Mouse (Mus musculus) olfactory bulb, adult 2 months (tissue): ENCODE data around the gene Sdcbp2. TPM values are rescaled to one million over a fixed set of nuclear protein-coding genes. Genes with fewer than 3 reads are reported as not detected.

Source experiments
- H3K27ac ChIP-seq: fragments of 200-500 bp; 2 replicates; pipeline ENCODE4 v1.5.1; 2012; ENCODE audit warnings: low read depth, low read length; ENCODE audit not compliant: insufficient read depth
- H3K4me1 ChIP-seq: fragments of 200-500 bp; 2 replicates; pipeline ENCODE4 v1.6.1; 2012; ENCODE audit warnings: low read length; ENCODE audit not compliant: control insufficient read depth, insufficient read depth
- H3K4me3 ChIP-seq: fragments of 200-500 bp; 2 replicates; pipeline ENCODE4 v1.5.1; 2012; ENCODE audit warnings: mild to moderate bottlenecking, low read depth, low read length, moderate library complexity; ENCODE audit not compliant: insufficient read depth
- CTCF ChIP-seq: fragments of 200-500 bp; IDR thresholded peaks from 2 replicates; pipeline ENCODE4 v1.5.1; 2012; ENCODE audit warnings: low read depth, mild to moderate bottlenecking, low read length, moderate library complexity; ENCODE audit not compliant: insufficient read depth
- POLR2A ChIP-seq: fragments of 200-500 bp; IDR thresholded peaks from 2 replicates; pipeline ENCODE4 v1.6.1; 2012; ENCODE audit warnings: mild to moderate bottlenecking, low read depth, low read length, moderate library complexity; ENCODE audit not compliant: insufficient read depth
- WGBS: fragments of 180-500 bp; shearing (Covaris S2); methylation state at CpG from one replicate; pipeline ENCODE4 v1.1.7; 2018; 5-methylcytosine and 5-hydroxymethylcytosine counted together
- polyA plus RNA-seq: library from polyadenylated mRNA; stranded (reverse); fragments of >200 nt; gene quantifications from 2 replicates; pipeline ENCODE4 v1.2.4, GENCODE M21; 2012; ENCODE audit warnings: low replicate concordance; ENCODE audit not compliant: missing spikeins, insufficient read depth, insufficient read length

The Sdcbp2 gene
- polyA plus RNA-seq, 1 experiment, result not detected

DNA sequence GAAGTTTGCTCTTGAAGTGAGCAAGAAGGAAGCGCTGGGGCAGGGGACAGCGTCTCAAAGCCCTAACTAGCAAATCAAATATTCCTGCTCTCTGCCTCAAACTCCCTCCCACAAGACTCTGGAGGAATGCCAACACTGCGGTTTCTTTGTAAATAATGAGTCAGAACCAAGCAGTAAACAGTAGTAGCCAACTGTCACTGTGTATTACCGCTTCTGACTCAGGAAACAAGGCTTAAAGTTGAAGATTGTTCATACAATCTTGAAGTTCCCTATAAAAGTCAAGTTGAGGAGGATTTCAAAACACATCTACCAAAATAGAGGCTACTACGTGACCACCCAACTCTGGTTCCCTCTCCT is 35.8 kb upstream of the Sdcbp2 start:
- H3K27ac ChIP-seq, result no peak overlapping the region
- WGBS, result 10% methylated on average over 5 of the region's 5 CpGs
- H3K4me3 ChIP-seq, result no peak overlapping the region
- H3K4me1 ChIP-seq, result peaks cover 7% of the 10 kb centered on the region
- TF ChIP-seq POLR2A (no peak), CTCF (no peak)

GRCm38 (mm10) chr2:151538646-151539045 is 33.8 kb upstream of the Sdcbp2 start:
- H3K4me3 ChIP-seq, result no peak overlapping the region
- peaks cover 7% of the 10 kb centered on the region for H3K4me1 ChIP-seq
- no peak for TF ChIP-seq POLR2A
- TF ChIP-seq CTCF, result no peak
- 47% methylated on average over 4 of the region's 4 CpGs for WGBS
- no peak overlapping the region for H3K27ac ChIP-seq

DNA sequence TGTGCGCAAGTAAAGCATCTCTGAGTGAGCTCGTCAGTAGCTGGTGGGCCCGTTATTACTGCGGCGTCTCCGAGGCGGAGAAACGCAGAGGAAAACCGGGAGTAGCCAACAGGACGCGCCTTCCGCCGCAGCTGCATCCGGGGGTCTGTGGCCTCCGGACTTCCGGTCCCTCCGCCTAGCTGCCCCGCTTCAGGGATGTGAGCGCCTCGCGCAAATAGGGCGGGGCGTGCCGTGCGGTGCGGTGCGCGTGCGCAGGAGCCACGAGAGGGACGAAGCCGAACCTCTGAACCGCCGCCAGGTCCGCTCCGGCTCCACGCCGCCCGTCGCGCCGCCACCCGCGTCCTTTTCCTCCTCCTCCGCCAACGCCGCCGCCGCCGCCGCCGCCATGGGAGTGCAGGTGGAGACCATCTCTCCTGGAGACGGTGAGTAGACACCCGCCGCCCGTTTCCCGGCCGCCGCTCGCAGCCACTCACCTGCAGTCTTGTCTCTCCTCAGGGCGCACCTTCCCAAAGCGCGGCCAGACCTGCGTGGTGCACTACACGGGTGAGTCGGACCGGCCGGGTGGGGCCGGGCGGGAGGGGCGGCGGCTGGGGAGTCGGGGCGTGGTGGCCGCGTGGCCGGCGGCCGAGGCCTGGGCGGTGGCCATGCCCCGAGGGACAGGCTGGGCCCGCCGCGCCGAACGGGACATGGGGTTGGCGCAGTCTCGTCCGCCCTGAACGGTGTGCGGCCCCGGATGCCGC is 29.9 kb upstream of the Sdcbp2 start, which contains the start of gene Fkbp1a:
Gene Fkbp1a, plus strand, starts transcription at position 161 of the 740 bp plus-strand sequence.
- H3K27ac ChIP-seq, result peak within 1 kb of the TSS; percentile 83
- TF ChIP-seq POLR2A, result peak; percentile 89
- no peak for TF ChIP-seq CTCF
- WGBS, result 0% methylated on average over 78 of the region's 93 CpGs
- H3K4me1 ChIP-seq, result peaks cover 26% of the 10 kb centered on the region
- H3K4me3 ChIP-seq, result peak within 1 kb of the TSS; percentile 87

GRCm38 (mm10) chr2:151543063-151543895 is 29.1 kb upstream of the Sdcbp2 start:
- peak overlapping the region; percentile 83 for H3K27ac ChIP-seq
- under 1% methylated on average over 21 of the region's 21 CpGs for WGBS
- peak overlapping the region; percentile 87 for H3K4me3 ChIP-seq
- TF ChIP-seq CTCF (no peak), POLR2A (no peak)
- H3K4me1 ChIP-seq, result peaks cover 28% of the 10 kb centered on the region

- WGBS, result 16% methylated on average over 6 of the region's 6 CpGs
- TF ChIP-seq CTCF (no peak), POLR2A (no peak)
- Histone ChIP-seq H3K27ac (peak overlapping the region; percentile 73; the same call in 1 of the 2 replicates), H3K4me1 (peaks cover 32% of the 10 kb centered on the region), H3K4me3 (peak overlapping the region; percentile 41; the same call in 1 of the 2 replicates)
These were observed 27.7 kb upstream of the Sdcbp2 start for GRCm38 (mm10) chr2:151544673-151545072.

- WGBS, result 66% methylated on average over 4 of the region's 4 CpGs
- no peak overlapping the region for H3K4me3 ChIP-seq
- no peak overlapping the region for H3K27ac ChIP-seq
- no peak for TF ChIP-seq POLR2A
- H3K4me1 ChIP-seq, result peaks cover 40% of the 10 kb centered on the region
These were observed 25.9 kb upstream of the Sdcbp2 start for GRCm38 (mm10) chr2:151546571-151546970.

DNA sequence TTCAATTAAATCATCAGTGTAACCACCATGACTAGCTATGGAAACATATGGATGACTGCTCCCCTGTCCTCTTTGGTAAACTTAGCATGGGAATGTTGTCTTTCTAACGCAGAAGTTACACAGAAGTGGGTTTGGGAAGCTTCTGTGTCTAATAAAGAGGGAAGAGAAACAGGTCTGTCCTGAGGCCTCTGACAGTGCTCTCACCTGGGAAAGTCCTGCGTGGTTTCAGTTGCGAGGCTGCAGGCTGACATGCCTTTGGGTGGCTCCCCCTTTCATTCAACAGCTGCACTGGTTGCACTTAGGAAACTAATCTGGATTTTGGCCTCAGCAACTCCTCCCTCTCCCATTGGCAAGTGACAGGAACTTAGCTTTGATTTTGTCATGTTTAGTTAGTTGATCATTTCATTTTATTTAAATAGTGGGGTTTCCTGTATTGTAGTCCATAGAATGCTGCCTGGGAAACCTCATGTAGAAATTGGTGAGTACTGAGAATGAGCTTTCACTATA is 22.8 kb upstream of the Sdcbp2 start:
- H3K4me1 ChIP-seq, result peaks cover 31% of the 10 kb centered on the region
- H3K4me3 ChIP-seq, result no peak overlapping the region
- H3K27ac ChIP-seq, result no peak overlapping the region
- 82% methylated on average over 3 of the region's 3 CpGs for WGBS
- TF ChIP-seq POLR2A (no peak), CTCF (no peak)

DNA sequence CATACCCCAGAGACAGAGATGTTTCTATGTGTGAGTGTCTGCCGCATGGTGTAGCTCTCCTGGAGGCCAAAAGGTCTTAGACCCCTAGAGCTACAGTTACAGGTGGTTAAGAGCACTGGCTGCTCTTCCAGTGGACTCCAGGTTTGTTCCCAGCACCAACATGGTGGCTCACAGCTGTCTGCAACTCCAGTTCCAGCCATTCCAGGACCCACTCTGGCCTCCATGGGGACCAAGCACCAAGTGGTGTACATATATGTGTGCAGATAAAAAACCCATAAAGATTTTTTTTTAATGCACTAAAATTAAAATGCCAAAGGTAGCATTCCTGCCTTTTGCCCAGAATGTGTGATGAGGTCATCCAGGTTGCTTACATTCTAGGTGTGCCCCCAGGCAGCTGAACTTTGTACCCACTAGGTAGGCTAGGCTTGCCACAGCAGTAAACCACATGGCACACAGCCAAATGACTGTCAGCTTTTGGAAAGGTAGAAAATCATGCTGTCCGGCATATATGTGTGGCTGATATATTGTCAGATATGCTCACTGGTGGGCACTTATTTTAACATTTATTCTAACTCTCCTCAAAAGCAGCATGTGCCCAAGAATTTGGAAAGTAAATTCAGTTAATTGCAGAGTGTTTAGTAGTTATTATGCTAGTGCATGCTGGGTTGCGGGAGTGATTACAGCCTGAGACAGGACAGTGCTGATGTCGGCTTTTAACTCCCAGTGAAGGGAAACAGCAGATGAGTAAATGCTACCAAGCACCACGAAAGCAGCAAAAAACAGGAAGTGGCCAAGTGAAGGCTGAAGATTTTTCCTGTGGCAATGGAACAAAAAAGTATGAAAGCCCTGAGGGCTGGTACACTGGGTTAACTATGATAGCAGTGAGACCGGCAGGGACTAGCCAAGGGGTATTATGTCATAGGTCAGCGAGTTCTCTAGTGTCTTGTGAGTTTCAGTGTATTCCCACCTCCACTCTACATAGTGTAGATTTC is 9.2 kb upstream of the Sdcbp2 start:
- WGBS, result 57% methylated on average over 7 of the region's 7 CpGs
- no peak overlapping the region for H3K4me3 ChIP-seq
- TF ChIP-seq CTCF, result no peak
- no peak for TF ChIP-seq POLR2A
- H3K4me1 ChIP-seq, result no peaks in the 10 kb centered on the region; the same call in 1 of the 2 replicates
- H3K27ac ChIP-seq, result no peak overlapping the region
